ENCODE assay signal across 31 mouse cellular contexts in genomic region chr11:107957566-107958350, GRCm38 (mm10). TPM values are rescaled to one million over a fixed set of nuclear protein-coding genes. Genes with fewer than 3 reads are reported as not detected.
DNase-seq lines count a peak whose midpoint lies in the region; ATAC-seq and TF ChIP-seq lines count a peak whose summit lies in the region.
"Had no signal": no experiment of that assay in that cellular context is flagged by ENCODE, and none has a peak within 500 bp of the region (broad histone marks: within the 10 kb centered on the region; RNA-seq: fewer than 3 reads in every experiment).

No protein-coding gene starts in this region.

- H3K27ac ChIP-seq in forebrain, embryonic 12.5 days, result 0 out of 2 replicates have a peak overlapping the region, but pooled peaks have one; percentile 53
- no peak overlapping the region; the same call in 1 of the 2 replicates for H3K27ac ChIP-seq in forebrain, embryonic 14.5 days (ENCODE audit: low read depth, low read length)
- peak overlapping the region; percentile 42 for H3K27ac ChIP-seq in midbrain, embryonic 14.5 days (replicated peaks; ENCODE audit: low read depth, low read length)
- H3K27ac ChIP-seq in midbrain, embryonic 15.5 days, result no peak overlapping the region
- H3K27ac ChIP-seq in hindbrain, postnatal 0 days, result peak overlapping the region; percentile 22; the same call in 1 of the 2 replicates
- H3K27ac ChIP-seq: embryonic facial prominence, embryonic 12.5 days; heart, adult 2 months; intestine, embryonic 15.5 days; kidney, postnatal 0 days; liver, embryonic 14.5 days; macrophage had no signal

- no peak for ATAC-seq in forebrain, embryonic 12.5 days (ENCODE audit: low FRiP score)
- no peak for ATAC-seq in forebrain, embryonic 14.5 days
- no peak for ATAC-seq in midbrain, embryonic 14.5 days (ENCODE audit: low FRiP score, low TSS enrichment)
- ATAC-seq in midbrain, embryonic 15.5 days (replicated peaks), result no peak
- ATAC-seq in hindbrain, postnatal 0 days, result peak; percentile 35; the same call in 1 of the 2 replicates
- no peak for ATAC-seq in inflammation-experienced regulatory T-cells, adult 6 months
- ATAC-seq: intestine, embryonic 15.5 days; Patski had no signal

- H3K27me3 ChIP-seq in forebrain, embryonic 12.5 days, result no peaks in the 10 kb centered on the region
- no peaks in the 10 kb centered on the region for H3K27me3 ChIP-seq in forebrain, embryonic 14.5 days (replicated peaks; ENCODE audit: control insufficient read depth, insufficient read depth, low read length)
- H3K27me3 ChIP-seq in midbrain, embryonic 14.5 days (ENCODE audit: control insufficient read depth, insufficient read depth, low read length), result no peaks in the 10 kb centered on the region
- H3K27me3 ChIP-seq in midbrain, embryonic 15.5 days (replicated peaks), result no peaks in the 10 kb centered on the region
- H3K27me3 ChIP-seq in hindbrain, postnatal 0 days (ENCODE audit: insufficient read depth, low read length), result no peaks in the 10 kb centered on the region
- H3K27me3 ChIP-seq: embryonic facial prominence, embryonic 12.5 days; heart, embryonic 12.5 days; intestine, embryonic 15.5 days; Patski had no signal

- WGBS in forebrain, embryonic 12.5 days, result 78% methylated on average over 13 of the region's 13 CpGs
- WGBS in forebrain, embryonic 14.5 days, result 71% methylated on average over 13 of the region's 13 CpGs
- WGBS in midbrain, embryonic 14.5 days, result 80% methylated on average over 13 of the region's 13 CpGs
- 76% methylated on average over 13 of the region's 13 CpGs for WGBS in midbrain, embryonic 15.5 days
- 71% methylated on average over 13 of the region's 13 CpGs for WGBS in hindbrain, postnatal 0 days

- no peak for DNase-seq in forebrain, embryonic 14.5 days (ENCODE audit: low spot score)
- no peak for DNase-seq in midbrain, embryonic 14.5 days
- DNase-seq in hindbrain, postnatal 0 days (ENCODE audit: low spot score), result no peak
- no peak for DNase-seq in cerebellum, adult 8-10 months
- DNase-seq: adrenal gland, postnatal 10 days; cerebellum, adult 11 months; cerebellum, adult 9-11 months; embryo, embryonic 11 days; gastrocnemius, postnatal 36 days; heart, adult 2 months; heart, postnatal 4 days; kidney, adult 8-10 months; layer of hippocampus, postnatal 36 days; liver; lung, adult 2 months; lung, postnatal 10 days; thymus, adult 2 months; thymus, postnatal 36 days had no signal

- TF ChIP-seq CTCF in hindbrain, postnatal 0 days (IDR thresholded peaks at IDR 0.05; ENCODE audit: low read depth), result no peak

- H3K4me3 ChIP-seq in forebrain, embryonic 12.5 days (replicated peaks), result no peak overlapping the region
- H3K4me3 ChIP-seq in forebrain, embryonic 14.5 days (ENCODE audit: low read depth, low read length), result no peak overlapping the region
- no peak overlapping the region for H3K4me3 ChIP-seq in midbrain, embryonic 14.5 days (replicated peaks; ENCODE audit: low read depth, low read length)
- H3K4me3 ChIP-seq in midbrain, embryonic 15.5 days, result no peak overlapping the region
- H3K4me3 ChIP-seq in hindbrain, postnatal 0 days (ENCODE audit: low read length), result no peak overlapping the region
- H3K4me3 ChIP-seq: embryonic facial prominence, embryonic 12.5 days; heart, adult 2 months; heart, embryonic 12.5 days; intestine, embryonic 15.5 days had no signal

- no peak overlapping the region for H3K9ac ChIP-seq in forebrain, embryonic 12.5 days
- H3K9ac ChIP-seq in forebrain, embryonic 14.5 days (ENCODE audit: low read length), result no peak overlapping the region
- no peak overlapping the region for H3K9ac ChIP-seq in midbrain, embryonic 14.5 days (replicated peaks; ENCODE audit: low read length)
- no peak overlapping the region for H3K9ac ChIP-seq in midbrain, embryonic 15.5 days
- H3K9ac ChIP-seq in hindbrain, postnatal 0 days (replicated peaks; ENCODE audit: low read length), result no peak overlapping the region
- H3K9ac ChIP-seq: embryonic facial prominence, embryonic 12.5 days; heart, embryonic 12.5 days; intestine, embryonic 15.5 days; liver, embryonic 14.5 days had no signal

- H3K36me3 ChIP-seq in forebrain, embryonic 12.5 days (replicated peaks), result no peaks in the 10 kb centered on the region
- H3K36me3 ChIP-seq in forebrain, embryonic 14.5 days (ENCODE audit: control insufficient read depth, insufficient read depth, low read length), result peaks cover 3% of the 10 kb centered on the region; the same call in 1 of the 2 replicates
- H3K36me3 ChIP-seq in midbrain, embryonic 14.5 days (ENCODE audit: control insufficient read depth, insufficient read depth, low read length), result 0 out of 2 replicates have a peak, but pooled peaks cover 4% of the 10 kb centered on the region
- no peaks in the 10 kb centered on the region for H3K36me3 ChIP-seq in midbrain, embryonic 15.5 days (replicated peaks)
- H3K36me3 ChIP-seq in hindbrain, postnatal 0 days (ENCODE audit: insufficient read depth, low read length), result peaks cover 3% of the 10 kb centered on the region; the same call in 1 of the 2 replicates

- H3K4me1 ChIP-seq in forebrain, embryonic 12.5 days, result peaks cover 6% of the 10 kb centered on the region; the same call in 1 of the 2 replicates
- H3K4me1 ChIP-seq in forebrain, embryonic 14.5 days (ENCODE audit: control insufficient read depth, insufficient read depth, low read length), result peaks cover 16% of the 10 kb centered on the region
- H3K4me1 ChIP-seq in midbrain, embryonic 14.5 days (ENCODE audit: control insufficient read depth, insufficient read depth, low read length), result no peaks in the 10 kb centered on the region
- H3K4me1 ChIP-seq in midbrain, embryonic 15.5 days, result peaks cover 3% of the 10 kb centered on the region; the same call in 1 of the 2 replicates
- no peaks in the 10 kb centered on the region for H3K4me1 ChIP-seq in hindbrain, postnatal 0 days (ENCODE audit: insufficient read depth, low read length)
- H3K4me1 ChIP-seq: embryonic facial prominence, embryonic 12.5 days; heart, embryonic 12.5 days; intestine, embryonic 15.5 days had no signal

- H3K4me2 ChIP-seq in forebrain, embryonic 12.5 days, result no peak overlapping the region
- no peak overlapping the region for H3K4me2 ChIP-seq in forebrain, embryonic 14.5 days (ENCODE audit: low read length)
- no peak overlapping the region for H3K4me2 ChIP-seq in midbrain, embryonic 14.5 days (ENCODE audit: low read length)
- no peak overlapping the region for H3K4me2 ChIP-seq in midbrain, embryonic 15.5 days
- no peak overlapping the region for H3K4me2 ChIP-seq in hindbrain, postnatal 0 days (ENCODE audit: low read depth, low read length)
- H3K4me2 ChIP-seq: embryonic facial prominence, embryonic 12.5 days; heart, embryonic 12.5 days; intestine, embryonic 15.5 days had no signal

- H3K9me3 ChIP-seq in forebrain, embryonic 12.5 days, result no peaks in the 10 kb centered on the region
- H3K9me3 ChIP-seq in forebrain, embryonic 14.5 days (replicated peaks; ENCODE audit: control insufficient read depth, low read length), result 0 out of 2 replicates have a peak, but pooled peaks cover 2% of the 10 kb centered on the region
- no peaks in the 10 kb centered on the region for H3K9me3 ChIP-seq in midbrain, embryonic 14.5 days (ENCODE audit: control insufficient read depth, low read length)
- H3K9me3 ChIP-seq in midbrain, embryonic 15.5 days, result no peaks in the 10 kb centered on the region
- 0 out of 2 replicates have a peak, but pooled peaks cover 3% of the 10 kb centered on the region for H3K9me3 ChIP-seq in hindbrain, postnatal 0 days (ENCODE audit: low read length)
- H3K9me3 ChIP-seq: intestine, embryonic 15.5 days had no signal

RNA-seq across cellular contexts. Expression of gene Cacng5, which starts 42.9 kb away (rescaled TPM):
- 1.0 and 1.3 TPM in 2 replicates for polyA plus RNA-seq in forebrain, embryonic 12.5 days (2016; fragmentation: Nextera tagmentation; extraction: Ambion mirVana)
- polyA plus RNA-seq in forebrain, embryonic 14.5 days (2014; fragmentation: Nextera tagmentation; extraction: Ambion mirVana), result 2.9 and 4.0 TPM in 2 replicates
- 7.6 and 8.4 TPM in 2 replicates for polyA plus RNA-seq in midbrain, embryonic 14.5 days (2014; fragmentation: Nextera tagmentation; extraction: Ambion mirVana)
- 9.7 and 11.1 TPM in 2 replicates for polyA plus RNA-seq in midbrain, embryonic 15.5 days (2015; fragmentation: Nextera tagmentation; extraction: Ambion mirVana)
- total RNA-seq in hindbrain, postnatal 0 days (2014; rRNA removed), result 26.9 and 32.5 TPM in 2 replicates
- 21.4 and 22.0 TPM in 2 replicates for polyA plus RNA-seq in hindbrain, postnatal 0 days (2015; fragmentation: Nextera tagmentation; extraction: Ambion mirVana)
- polyA plus RNA-seq in inflammation-experienced regulatory T-cells, adult 6 months (2017; shearing (Covaris generic)), result not detected
- total RNA-seq: gastrocnemius, adult 18-20 months; gastrocnemius, postnatal 36 days; heart, adult 2 months; MEL had no signal
- polyA plus RNA-seq: heart, embryonic 12.5 days; heart, postnatal 0 days; macrophage; Patski had no signal

Comparison
In these comparisons a context has a peak if more than half of its experiments do, and no peak if none do; other contexts are left out.
1. H3K27ac ChIP-seq: peak in forebrain, embryonic 12.5 days (single experiment), midbrain, embryonic 14.5 days (single experiment) and hindbrain, postnatal 0 days (single experiment); none in forebrain, embryonic 14.5 days (single experiment) and midbrain, embryonic 15.5 days (single experiment).